Mouse (Mus musculus) kidney, adult 18-20 months (tissue): ENCODE measurements around the gene 4933424G06Rik.
A peak's percentile ranks its signal among the peaks of the same experiment; 100 is the strongest.

Experiments
- DNase-seq: peaks from one replicate; pipeline ENCODE4 v3.0.0; 2021

4933424G06Rik gene

GRCm38 (mm10) chr1:36772198-36772934 lies 62.4 kb downstream of the 4933424G06Rik start:
- no peak for DNase-seq

DNA sequence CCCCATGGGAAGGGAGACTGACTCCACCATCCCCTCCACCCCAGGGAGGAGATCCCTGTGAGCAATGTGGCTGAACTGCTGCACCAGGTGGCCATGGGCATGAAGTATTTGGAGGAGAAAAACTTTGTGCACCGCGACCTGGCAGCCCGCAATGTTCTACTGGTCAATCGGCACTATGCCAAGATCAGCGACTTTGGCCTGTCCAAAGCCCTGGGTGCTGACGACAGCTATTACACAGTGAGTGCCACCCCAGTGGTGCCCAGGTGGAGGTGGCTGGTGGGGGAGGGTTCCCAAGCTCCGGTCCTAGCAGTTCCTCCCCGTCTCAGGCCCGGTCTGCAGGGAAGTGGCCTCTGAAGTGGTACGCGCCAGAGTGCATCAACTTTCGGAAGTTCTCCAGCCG lies 70.8 kb downstream of the 4933424G06Rik start:
- peak; percentile 13 for DNase-seq

GRCm38 (mm10) chr1:36782476-36782875 lies 72.5 kb downstream of the 4933424G06Rik start:
- no peak for DNase-seq

DNA sequence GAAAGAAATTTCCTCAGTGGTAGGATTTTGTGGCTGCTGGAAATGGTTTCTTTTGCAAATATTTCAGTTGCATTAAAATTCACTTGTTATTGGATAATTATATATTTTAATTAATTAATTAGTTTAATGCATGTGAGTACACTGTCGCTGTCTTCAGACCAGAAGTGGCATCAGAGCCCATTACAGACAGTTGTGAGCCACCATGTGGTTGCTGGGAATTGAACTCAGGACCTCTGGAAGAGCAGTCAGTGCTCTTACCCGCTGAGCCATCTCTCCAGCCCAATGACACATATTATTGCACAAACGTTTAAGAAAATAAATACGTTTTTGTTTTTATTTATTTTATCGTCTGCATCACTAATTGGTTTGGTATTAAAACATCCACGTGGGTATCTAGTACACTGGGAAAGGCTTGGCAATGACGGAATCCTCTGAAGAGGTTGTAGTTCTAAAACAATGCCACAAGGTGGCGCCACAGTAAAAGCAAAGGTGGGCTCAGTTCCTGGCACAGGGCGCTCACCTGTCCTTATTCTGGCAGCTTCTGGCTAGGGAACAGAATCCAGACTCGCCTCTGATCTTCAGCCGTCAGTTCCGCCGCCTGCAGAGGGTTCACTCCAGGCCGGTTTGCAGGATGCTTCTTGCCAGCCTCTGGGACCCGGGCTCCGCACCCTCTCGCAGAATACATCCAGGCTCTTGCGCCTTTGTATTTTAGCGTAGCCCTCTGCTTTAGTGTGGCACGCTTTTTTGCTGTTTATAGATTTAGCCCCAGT lies 74.6 kb downstream of the 4933424G06Rik start:
- DNase-seq, result peak; percentile 78

GRCm38 (mm10) chr1:36785238-36785641 lies 75.3 kb downstream of the 4933424G06Rik start:
- DNase-seq, result no peak

- no peak for DNase-seq
Observed at GRCm38 (mm10) chr1:36786377-36786776, 76.4 kb downstream of the 4933424G06Rik start.

DNA sequence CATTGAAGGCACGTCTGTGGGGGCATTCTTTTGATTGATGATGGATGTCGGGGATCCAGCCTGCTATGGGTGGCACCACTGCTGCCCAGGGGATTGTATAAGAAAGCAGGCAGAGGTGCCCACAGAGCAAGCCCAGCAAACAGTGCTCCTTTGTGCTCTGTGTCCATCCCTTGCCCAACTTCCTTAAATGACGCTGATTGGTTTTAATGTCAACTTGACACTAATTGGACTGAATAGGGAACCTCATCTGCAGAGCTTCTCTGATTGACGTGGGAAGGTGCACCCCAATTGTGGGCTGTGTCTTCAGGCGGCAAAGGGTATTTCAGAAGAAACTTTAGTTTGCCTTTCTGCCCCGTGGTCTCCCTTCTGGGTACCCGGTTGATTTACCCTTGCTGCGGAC lies 79.5 kb downstream of the 4933424G06Rik start:
- no peak for DNase-seq

DNA sequence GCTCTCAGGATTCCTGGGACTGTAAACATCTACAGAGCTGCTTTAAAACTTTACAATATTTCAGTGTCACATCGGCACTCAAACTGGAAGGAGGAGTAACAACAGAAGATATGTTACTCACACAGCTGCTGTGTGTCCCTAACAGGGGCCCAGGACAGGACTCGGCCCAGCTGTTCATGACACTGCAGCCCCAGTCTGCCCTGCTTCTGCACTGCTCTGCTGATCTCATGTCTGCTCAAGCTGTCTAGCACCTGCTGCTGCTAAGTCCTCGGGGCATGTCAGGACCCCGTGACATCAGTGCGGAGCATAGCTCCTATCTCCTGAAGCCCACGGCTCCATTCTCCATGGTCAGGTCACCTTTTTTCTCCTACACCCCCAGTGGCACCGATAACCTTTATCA lies 86.8 kb downstream of the 4933424G06Rik start:
- no peak for DNase-seq

DNA sequence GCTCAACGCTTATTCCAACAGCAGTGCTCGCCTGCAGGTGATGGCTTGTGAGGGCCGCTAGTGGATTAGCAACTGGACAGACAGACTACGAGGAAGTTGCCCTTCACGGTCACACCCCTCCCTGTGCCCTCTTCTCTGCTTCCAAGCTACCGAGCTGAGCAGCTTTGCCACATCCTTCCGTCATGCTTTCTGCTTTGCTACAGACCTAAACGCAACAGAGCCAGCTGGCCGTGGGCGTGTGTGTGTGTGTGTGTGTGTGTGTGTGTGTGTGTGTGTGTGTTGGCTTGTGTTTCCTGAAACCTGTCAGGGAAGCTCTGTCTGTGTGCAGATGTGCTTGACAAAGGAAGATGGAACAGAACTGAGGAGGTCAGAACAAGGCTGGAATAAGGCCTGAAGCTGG lies 87.5 kb downstream of the 4933424G06Rik start:
- DNase-seq, result no peak

DNA sequence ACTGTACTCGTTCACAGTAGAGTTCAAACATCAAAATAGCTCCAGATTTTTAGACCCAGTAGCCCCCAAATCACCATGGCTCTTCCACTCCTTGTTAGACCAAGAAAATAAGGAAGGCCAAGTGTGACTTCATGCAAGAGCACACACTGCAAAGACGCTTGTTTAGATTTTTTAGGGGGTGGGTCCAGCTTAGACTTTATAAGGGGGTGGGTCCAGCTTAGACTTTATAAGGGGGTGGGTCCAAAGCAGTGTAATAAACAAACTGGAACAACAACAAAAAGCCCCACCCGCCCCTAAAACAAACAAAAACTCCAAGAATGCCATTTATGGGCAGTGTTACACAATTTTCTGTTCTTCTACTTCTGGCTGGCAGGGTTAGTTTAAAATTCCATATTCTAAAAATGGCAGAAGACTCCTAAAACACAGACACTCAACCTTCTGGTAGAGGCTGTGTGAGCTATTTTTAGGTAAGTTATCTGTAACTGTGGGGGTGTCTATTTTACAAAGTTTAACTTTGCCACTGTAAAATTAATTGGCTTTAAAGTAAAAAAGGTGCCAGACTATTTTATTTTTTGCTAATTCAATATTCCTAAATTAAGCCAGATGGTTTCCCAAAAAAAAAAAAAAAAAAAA lies 90.5 kb downstream of the 4933424G06Rik start:
- DNase-seq, result no peak

DNA sequence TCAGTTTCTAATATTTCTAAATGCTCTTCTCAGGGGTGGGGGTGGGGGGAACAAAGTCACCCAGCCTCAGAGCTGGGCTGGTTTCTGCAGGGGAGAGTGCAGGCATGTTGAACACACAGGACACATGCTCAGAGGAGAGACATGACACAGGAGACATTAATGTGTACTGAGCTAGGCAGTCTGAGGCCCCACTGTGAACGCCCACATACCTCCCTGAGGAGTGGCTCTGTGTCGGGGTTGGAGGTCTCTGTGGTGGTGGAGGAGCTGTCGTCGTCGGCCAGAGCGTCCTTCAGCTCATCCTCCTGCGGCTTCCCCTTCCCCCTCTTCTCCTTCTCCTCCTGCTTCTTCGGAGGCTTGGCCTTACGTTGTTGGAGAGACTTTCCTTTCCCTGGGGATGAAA lies 94.3 kb downstream of the 4933424G06Rik start:
- DNase-seq, result no peak

DNA sequence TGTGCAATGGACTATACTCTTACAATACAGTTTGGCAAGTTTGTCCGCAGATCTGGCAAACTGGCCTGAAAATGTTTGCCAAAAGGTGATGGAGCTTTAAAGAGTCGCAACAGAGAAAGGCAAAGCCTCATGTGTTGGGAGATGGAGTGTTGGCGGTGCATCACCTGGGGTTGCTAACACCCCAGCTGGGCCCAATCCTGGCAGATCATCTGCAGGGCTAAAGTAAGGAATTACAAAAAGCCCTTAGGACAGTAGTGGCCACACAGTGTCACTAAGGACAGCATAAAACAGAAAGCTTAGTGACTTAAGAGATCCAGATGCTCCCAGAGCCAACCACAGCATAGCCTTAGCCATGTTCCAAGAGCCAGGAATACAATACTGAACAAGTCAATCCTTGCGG lies 94.9 kb downstream of the 4933424G06Rik start:
- no peak for DNase-seq

- DNase-seq, result no peak
Observed at GRCm38 (mm10) chr1:36806181-36806905, 96.4 kb downstream of the 4933424G06Rik start.

GRCm38 (mm10) chr1:36807086-36807485 lies 97.1 kb downstream of the 4933424G06Rik start:
- DNase-seq, result no peak
